Mouse (Mus musculus) MEL (cell line): ENCODE data around the gene Ylpm1.
A peak's percentile ranks its signal among the peaks of the same experiment; 100 is the strongest.

Source experiments
- CHD2 ChIP-seq: IDR thresholded peaks from 2 replicates; pipeline ENCODE4 v1.6.1; 2011; ENCODE audit warnings: low read length, improper control_type of control experiment
- CTCF ChIP-seq, 3 experiments: IDR thresholded peaks in 2 of 3; conservative IDR thresholded peaks in 1 of 3; 2 replicates each; pipeline ENCODE4 v1.5.1; 2011 to 2012; ENCODE audit warnings: low read length in 3 of 3, low read depth in 2 of 3, mild to moderate bottlenecking in 2 of 3, improper control_type of control experiment in 1 of 3, inconsistent platforms in 1 of 3, mixed read lengths in 1 of 3, moderate library complexity in 1 of 3; ENCODE audit not compliant: control insufficient read depth in 1 of 3, insufficient read depth in 1 of 3, poor library complexity in 1 of 3, severe bottlenecking in 1 of 3
- ELF1 ChIP-seq: IDR thresholded peaks from 2 replicates; pipeline ENCODE4 v1.6.1; 2014; ENCODE audit warnings: low read depth, mild to moderate bottlenecking, inconsistent platforms, low read length, improper control_type of control experiment, moderate library complexity
- JUND ChIP-seq: IDR thresholded peaks from 2 replicates; pipeline ENCODE4 v1.6.1; 2011; ENCODE audit warnings: low read depth, mild to moderate bottlenecking, improper control_type of control experiment, low read length
- KAT2A ChIP-seq: conservative IDR thresholded peaks from 2 replicates; pipeline ENCODE4 v1.6.1; 2012; ENCODE audit warnings: low read depth, low read length, improper control_type of control experiment, inconsistent platforms
- MYB ChIP-seq: IDR thresholded peaks from 2 replicates; pipeline ENCODE4 v1.6.1; 2011; ENCODE audit warnings: mild to moderate bottlenecking, low read depth, low read length, improper control_type of control experiment
- MYC ChIP-seq: IDR thresholded peaks from 2 replicates; pipeline ENCODE4 v1.6.1; 2011; ENCODE audit warnings: low read depth, mild to moderate bottlenecking, low read length, improper control_type of control experiment, moderate library complexity
- NELFE ChIP-seq: IDR thresholded peaks from 2 replicates; pipeline ENCODE4 v1.6.1; 2011; ENCODE audit warnings: low read depth, low read length, improper control_type of control experiment
- POLR2A ChIP-seq, 2 experiments: IDR thresholded peaks; 2 replicates each; pipeline ENCODE4 v1.6.1; 2011 to 2012; ENCODE audit warnings: low read length in 2 of 2, mild to moderate bottlenecking in 2 of 2, control low read depth in 1 of 2, improper control_type of control experiment in 1 of 2, low read depth in 1 of 2, moderate library complexity in 1 of 2; ENCODE audit not compliant: control insufficient read depth in 1 of 2, insufficient read depth in 1 of 2, poor library complexity in 1 of 2
- POLR2AphosphoS5 ChIP-seq: IDR thresholded peaks from 2 replicates; pipeline ENCODE4 v1.6.1; 2012; ENCODE audit warnings: low read depth, borderline replicate concordance, mild to moderate bottlenecking, inconsistent platforms, low read length, moderate library complexity, mixed read lengths
- RAD21 ChIP-seq: IDR thresholded peaks from 2 replicates; pipeline ENCODE4 v1.6.1; 2011; ENCODE audit warnings: mild to moderate bottlenecking, low read depth, low read length, improper control_type of control experiment
- TAL1 ChIP-seq: IDR thresholded peaks from 2 replicates; pipeline ENCODE4 v1.6.1; 2012; ENCODE audit warnings: mild to moderate bottlenecking, inconsistent platforms, low read length, moderate library complexity, mixed read lengths
- USF1 ChIP-seq: IDR thresholded peaks from 2 replicates; pipeline ENCODE4 v1.6.1; 2014; ENCODE audit warnings: low read depth, mild to moderate bottlenecking, inconsistent platforms, low read length, improper control_type of control experiment, moderate library complexity
- ZC3H11A ChIP-seq: IDR thresholded peaks from 2 replicates; pipeline ENCODE4 v1.6.1; 2012; ENCODE audit warnings: low read depth, mild to moderate bottlenecking, inconsistent platforms, low read length, improper control_type of control experiment

- TF ChIP-seq POLR2A (IDR thresholded peaks at IDR 0.05; ENCODE audit: control insufficient read depth in 1 of 2, insufficient read depth in 1 of 2, low read depth in 1 of 2, low read length in 2 of 2, poor library complexity in 1 of 2): no peak
- TF ChIP-seq NELFE: no peak
- no peak for TF ChIP-seq POLR2AphosphoS5
- TF ChIP-seq CTCF (IDR thresholded peaks at IDR 0.05 in 2 of 3, conservative IDR thresholded peaks at IDR 0.05 in 1 of 3; ENCODE audit: control insufficient read depth in 1 of 3, insufficient read depth in 1 of 3, low read depth in 2 of 3, low read length in 3 of 3, poor library complexity in 1 of 3, severe bottlenecking in 1 of 3): no peak
- TF ChIP-seq CHD2: no peak
- peak; percentile 68 for TF ChIP-seq USF1
- no peak for TF ChIP-seq JUND
- TF ChIP-seq MYB: no peak
- no peak for TF ChIP-seq MYC
- no peak for TF ChIP-seq RAD21
- no peak for TF ChIP-seq KAT2A
- TF ChIP-seq TAL1: no peak
- TF ChIP-seq ZC3H11A: no peak
- TF ChIP-seq ELF1: no peak
Measured at GRCm38 (mm10) chr12:84958794-84959356, 37.2 kb upstream of the Ylpm1 start.
